Mouse (Mus musculus): ENCODE results near the gene Alg1.
"Not testable (repeated sequence)": the region's sequence is repeated elsewhere in the genome, so short reads cannot be mapped to it uniquely, and the experiment has no call there.

Gene Alg1

GRCm38 (mm10) chr16:5233418-5234313 lies at the start of gene Alg1:
Alg1 (plus strand) TSS chr16:5233621.
- peak; percentile 90 to 93 for DNase-seq (ENCODE audit: low spot score in 2 of 2)

GRCm38 (mm10) chr16:5184101-5184500 lies 49.3 kb upstream of the Alg1 start:
- no peak for DNase-seq (ENCODE audit: low spot score in 2 of 2)

- DNase-seq (ENCODE audit: low spot score in 2 of 2): no peak
Observed at GRCm38 (mm10) chr16:5184956-5185355, 48.5 kb upstream of the Alg1 start.

- no peak for DNase-seq (ENCODE audit: low spot score in 2 of 2)
Observed at GRCm38 (mm10) chr16:5185691-5186090, 47.7 kb upstream of the Alg1 start.

GRCm38 (mm10) chr16:5186234-5186633 lies 47.2 kb upstream of the Alg1 start:
- DNase-seq (ENCODE audit: low spot score in 2 of 2): no peak

GRCm38 (mm10) chr16:5195080-5195479 lies 38.3 kb upstream of the Alg1 start:
- no peak for DNase-seq (ENCODE audit: low spot score in 2 of 2)

- DNase-seq (ENCODE audit: low spot score in 2 of 2): peak in 1 of 2 experiments; percentile 34
Observed at GRCm38 (mm10) chr16:5202681-5203080, 30.7 kb upstream of the Alg1 start.

GRCm38 (mm10) chr16:5203200-5203599 lies 30.2 kb upstream of the Alg1 start:
- peak in 1 of 2 experiments; percentile 24 for DNase-seq (ENCODE audit: low spot score in 2 of 2)

GRCm38 (mm10) chr16:5203668-5204433 lies 29.6 kb upstream of the Alg1 start, which contains the start of gene Nagpa:
Nagpa (minus strand) TSS chr16:5204012.
- peak; percentile 75 to 78 for DNase-seq (ENCODE audit: low spot score in 2 of 2)

GRCm38 (mm10) chr16:5205431-5205970 lies 27.9 kb upstream of the Alg1 start:
- DNase-seq (ENCODE audit: low spot score in 2 of 2): no peak

- DNase-seq (ENCODE audit: low spot score in 2 of 2): no peak
Observed at GRCm38 (mm10) chr16:5206051-5206450, 27.4 kb upstream of the Alg1 start.

- no peak for DNase-seq (ENCODE audit: low spot score in 2 of 2)
Observed at GRCm38 (mm10) chr16:5210365-5210764, 23.1 kb upstream of the Alg1 start.

GRCm38 (mm10) chr16:5212150-5212549 lies 21.3 kb upstream of the Alg1 start:
- no peak for DNase-seq (ENCODE audit: low spot score in 2 of 2)

GRCm38 (mm10) chr16:5214126-5214525 lies 19.3 kb upstream of the Alg1 start:
- no peak for DNase-seq (ENCODE audit: low spot score in 2 of 2)

- no peak for DNase-seq (ENCODE audit: low spot score in 2 of 2)
Observed at GRCm38 (mm10) chr16:5216686-5217085, 16.7 kb upstream of the Alg1 start.

- DNase-seq (ENCODE audit: low spot score in 2 of 2): no peak
Observed at GRCm38 (mm10) chr16:5217341-5218133, 15.9 kb upstream of the Alg1 start.

GRCm38 (mm10) chr16:5221403-5221802 lies 12.0 kb upstream of the Alg1 start:
- no peak for DNase-seq (ENCODE audit: low spot score in 2 of 2)

GRCm38 (mm10) chr16:5222140-5222539 lies 11.3 kb upstream of the Alg1 start, which contains the start of gene AU021092:
AU021092 (minus strand) TSS chr16:5222299.
- DNase-seq (ENCODE audit: low spot score in 2 of 2): no peak

GRCm38 (mm10) chr16:5226534-5226933 lies 6.9 kb upstream of the Alg1 start:
- DNase-seq (ENCODE audit: low spot score in 2 of 2): not testable (repeated sequence)

GRCm38 (mm10) chr16:5227501-5227900 lies 5.9 kb upstream of the Alg1 start:
- not testable (repeated sequence) for DNase-seq (ENCODE audit: low spot score in 2 of 2)

- DNase-seq (ENCODE audit: low spot score in 2 of 2): not testable (repeated sequence)
Observed at GRCm38 (mm10) chr16:5228103-5228502, 5.3 kb upstream of the Alg1 start.
